Mouse (Mus musculus) kidney, adult 2 months (tissue): ENCODE data around the gene A030014E15Rik. TPM values are rescaled to one million over a fixed set of nuclear protein-coding genes. Genes with fewer than 3 reads are reported as not detected.
"Not testable (repeated sequence)": the region's sequence is repeated elsewhere in the genome, so short reads cannot be mapped to it uniquely, and the experiment has no call there.

Experiments used
- DNase-seq: peaks from one replicate; pipeline ENCODE4 v3.0.0; 2021
- H3K27ac ChIP-seq: fragments of 200-500 bp; 2 replicates; pipeline ENCODE4 v1.5.1; 2012; ENCODE audit warnings: low read depth, low read length, control low read depth, inconsistent platforms; ENCODE audit not compliant: insufficient read depth
- H3K27me3 ChIP-seq: fragments of 200-500 bp; replicated peaks from 2 replicates; pipeline ENCODE4 v1.6.1; 2012; ENCODE audit warnings: mild to moderate bottlenecking, moderate library complexity, low read length, inconsistent platforms; ENCODE audit not compliant: control insufficient read depth, insufficient read depth
- H3K36me3 ChIP-seq: fragments of 200-500 bp; 2 replicates; pipeline ENCODE4 v1.6.1; 2012; ENCODE audit warnings: mild to moderate bottlenecking, moderate library complexity, low read length, inconsistent platforms; ENCODE audit not compliant: control insufficient read depth, insufficient read depth
- H3K4me1 ChIP-seq: fragments of 200-500 bp; 2 replicates; pipeline ENCODE4 v1.6.1; 2011; ENCODE audit warnings: low read length; ENCODE audit not compliant: control insufficient read depth, insufficient read depth
- H3K4me3 ChIP-seq: fragments of 200-500 bp; 2 replicates; pipeline ENCODE4 v1.5.1; 2011; ENCODE audit warnings: mild to moderate bottlenecking, low read depth, low read length, control low read depth; ENCODE audit not compliant: insufficient read depth
- CTCF ChIP-seq: fragments of 200-500 bp; conservative IDR thresholded peaks from 2 replicates; pipeline ENCODE4 v1.5.1; 2011; ENCODE audit warnings: low read depth, mild to moderate bottlenecking, control low read depth, low read length, moderate library complexity, mixed read lengths; ENCODE audit not compliant: insufficient read depth, insufficient read length
- POLR2A ChIP-seq: fragments of 200-500 bp; IDR thresholded peaks from one replicate; pipeline ENCODE4 v1.6.1; 2011; ENCODE audit warnings: low read depth, low read length, control low read depth
- WGBS: fragments of 180-500 bp; shearing (Covaris S2); methylation state at CpG from one replicate; pipeline ENCODE4 v1.1.7; 2018; 5-methylcytosine and 5-hydroxymethylcytosine counted together
- polyA plus RNA-seq: library from polyadenylated mRNA; depleted of rRNA; stranded (reverse); fragments of >200 nt; gene quantifications from 2 replicates; pipeline ENCODE4 v1.2.3, GENCODE M21; 2012

The A030014E15Rik gene
- polyA plus RNA-seq, 1 experiment: not detected

- Histone ChIP-seq H3K27me3 (no peaks in the 10 kb centered on the region), H3K36me3 (no peaks in the 10 kb centered on the region), H3K4me3 (no peak within 1 kb of the TSS), H3K27ac (no peak within 1 kb of the TSS), H3K4me1 (no peaks in the 10 kb centered on the region)
- TF ChIP-seq CTCF (peak; percentile 43), POLR2A (no peak)
- DNase-seq: peak; percentile 6
- 74% methylated on average over 3 of the region's 3 CpGs for WGBS
Observed at GRCm38 (mm10) chr1:82913025-82913424, 11.7 kb upstream of the A030014E15Rik start, which contains the start of gene A030005L19Rik. Gene A030005L19Rik, plus strand, starts transcription at chr1:82913325.

- H3K36me3 ChIP-seq, H3K4me3 ChIP-seq, H3K27me3 ChIP-seq, DNase-seq, H3K4me1 ChIP-seq, H3K27ac ChIP-seq: not testable (repeated sequence)
- 97% methylated on average over 5 of the region's 5 CpGs for WGBS
Observed at GRCm38 (mm10) chr1:82913434-82913833, 11.3 kb upstream of the A030014E15Rik start.

- H3K27me3 ChIP-seq, H3K27ac ChIP-seq, H3K36me3 ChIP-seq, DNase-seq, H3K4me3 ChIP-seq, H3K4me1 ChIP-seq: not testable (repeated sequence)
- 91% methylated on average over 3 of the region's 3 CpGs for WGBS
Observed at GRCm38 (mm10) chr1:82930558-82930957, 5.8 kb downstream of the A030014E15Rik start.

- H3K27me3 ChIP-seq, H3K4me1 ChIP-seq, H3K27ac ChIP-seq, DNase-seq, H3K4me3 ChIP-seq, H3K36me3 ChIP-seq: not testable (repeated sequence)
- no CpG with 5 or more reads among the region's 6 CpGs for WGBS
Observed at GRCm38 (mm10) chr1:82931326-82931725, 6.6 kb downstream of the A030014E15Rik start, which contains the start of gene Gm6217. Gene Gm6217, minus strand, starts transcription at chr1:82931399.

- DNase-seq: peak; percentile 83
- no peak overlapping the region for H3K4me3 ChIP-seq
- 73% methylated on average over 5 of the region's 5 CpGs for whole genome bisulfite sequencing
- TF ChIP-seq CTCF (no peak), POLR2A (no peak)
- H3K4me1 ChIP-seq: no peaks in the 10 kb centered on the region; the same call in 1 of the 2 replicates
- H3K36me3 ChIP-seq: no peaks in the 10 kb centered on the region
- H3K27ac ChIP-seq: peak overlapping the region; percentile 91
- no peaks in the 10 kb centered on the region for H3K27me3 ChIP-seq
Observed at GRCm38 (mm10) chr1:82938666-82939065, 13.9 kb downstream of the A030014E15Rik start.

- not testable (repeated sequence) for H3K4me1 ChIP-seq, H3K27me3 ChIP-seq, DNase-seq, H3K4me3 ChIP-seq, H3K36me3 ChIP-seq, H3K27ac ChIP-seq
- 85% methylated on average over 2 of the region's 2 CpGs for WGBS
Observed at GRCm38 (mm10) chr1:82942505-82942904, 17.8 kb downstream of the A030014E15Rik start.

GRCm38 (mm10) chr1:82943295-82943694 lies 18.6 kb downstream of the A030014E15Rik start, which contains the start of gene A030003K21Rik:
Gene A030003K21Rik, minus strand, starts transcription at chr1:82943388.
- not testable (repeated sequence) for DNase-seq, H3K36me3 ChIP-seq, H3K27me3 ChIP-seq, H3K27ac ChIP-seq, H3K4me3 ChIP-seq, H3K4me1 ChIP-seq
- no CpG with 5 or more reads among the region's 6 CpGs for whole genome bisulfite sequencing

GRCm38 (mm10) chr1:82946029-82946428 lies 21.3 kb downstream of the A030014E15Rik start:
- not testable (repeated sequence) for DNase-seq, H3K4me3 ChIP-seq, H3K36me3 ChIP-seq, H3K4me1 ChIP-seq, H3K27me3 ChIP-seq, H3K27ac ChIP-seq
- whole genome bisulfite sequencing: 97% methylated on average over 2 of the region's 2 CpGs
